Comparison of ENCODE assay signal across 34 mouse cellular contexts in genomic region chr19:29385822-29386221, GRCm38 (mm10). TPM values are rescaled to one million over a fixed set of nuclear protein-coding genes. Genes with fewer than 3 reads are reported as not detected.
A peak's percentile ranks its signal among the peaks of the same experiment; 100 is the strongest.
DNase-seq lines count a peak whose midpoint lies in the region; ATAC-seq and TF ChIP-seq lines count a peak whose summit lies in the region.
"Had no signal": no experiment of that assay in that cellular context is flagged by ENCODE, and none has a peak within 500 bp of the region (broad histone marks: within the 10 kb centered on the region; RNA-seq: fewer than 3 reads in every experiment).

No protein-coding gene starts in this region.

- H3K4me1 ChIP-seq in forebrain, embryonic 11.5 days (replicated peaks; ENCODE audit: control insufficient read depth, insufficient read depth, low read length) = no peaks in the 10 kb centered on the region
- H3K4me1 ChIP-seq in forebrain, embryonic 10.5 days = no peaks in the 10 kb centered on the region
- no peaks in the 10 kb centered on the region for H3K4me1 ChIP-seq in hindbrain, postnatal 0 days (ENCODE audit: insufficient read depth, low read length)
- no peaks in the 10 kb centered on the region for H3K4me1 ChIP-seq in hindbrain, embryonic 10.5 days (replicated peaks)
- H3K4me1 ChIP-seq in midbrain, embryonic 16.5 days (ENCODE audit: control insufficient read depth, insufficient read depth, low read length) = no peaks in the 10 kb centered on the region
- H3K4me1 ChIP-seq in midbrain, embryonic 13.5 days (replicated peaks) = no peaks in the 10 kb centered on the region
- H3K4me1 ChIP-seq: embryonic facial prominence, embryonic 10.5 days; embryonic facial prominence, embryonic 13.5 days; forebrain, embryonic 15.5 days; heart, embryonic 12.5 days; heart, embryonic 15.5 days; hindbrain, embryonic 12.5 days; hindbrain, embryonic 15.5 days; intestine, embryonic 15.5 days had no signal

- ATAC-seq in forebrain, embryonic 11.5 days (replicated peaks; ENCODE audit: low FRiP score) = no peak
- no peak for ATAC-seq in hindbrain, postnatal 0 days
- peak; percentile 80; the same call in 1 of the 2 replicates for ATAC-seq in midbrain, embryonic 16.5 days
- no peak for ATAC-seq in midbrain, embryonic 13.5 days
- ATAC-seq: activated CD4-positive, CD25-positive, alpha-beta regulatory T cell, adult 4 months; forebrain, embryonic 15.5 days; intestine, embryonic 15.5 days had no signal

- no peak overlapping the region for H3K9ac ChIP-seq in forebrain, embryonic 11.5 days (ENCODE audit: low read length)
- no peak overlapping the region for H3K9ac ChIP-seq in hindbrain, postnatal 0 days (replicated peaks; ENCODE audit: low read length)
- no peak overlapping the region for H3K9ac ChIP-seq in midbrain, embryonic 16.5 days (ENCODE audit: low read depth, low read length)
- H3K9ac ChIP-seq in midbrain, embryonic 13.5 days (replicated peaks) = no peak overlapping the region
- H3K9ac ChIP-seq: embryonic facial prominence, embryonic 13.5 days; forebrain, embryonic 15.5 days; heart, embryonic 12.5 days; heart, embryonic 15.5 days; hindbrain, embryonic 12.5 days; hindbrain, embryonic 15.5 days; intestine, embryonic 15.5 days had no signal

- no peaks in the 10 kb centered on the region for H3K9me3 ChIP-seq in forebrain, embryonic 11.5 days (ENCODE audit: control insufficient read depth, low read length)
- no peaks in the 10 kb centered on the region for H3K9me3 ChIP-seq in forebrain, embryonic 10.5 days
- no peaks in the 10 kb centered on the region for H3K9me3 ChIP-seq in hindbrain, postnatal 0 days (ENCODE audit: low read length)
- no peaks in the 10 kb centered on the region for H3K9me3 ChIP-seq in hindbrain, embryonic 10.5 days
- H3K9me3 ChIP-seq in midbrain, embryonic 16.5 days (replicated peaks; ENCODE audit: control insufficient read depth, low read length, poor library complexity, severe bottlenecking) = no peaks in the 10 kb centered on the region
- no peaks in the 10 kb centered on the region for H3K9me3 ChIP-seq in midbrain, embryonic 13.5 days
- H3K9me3 ChIP-seq: embryonic facial prominence, embryonic 10.5 days; embryonic facial prominence, embryonic 13.5 days; forebrain, embryonic 15.5 days; G1E; heart, embryonic 12.5 days; heart, embryonic 15.5 days; hindbrain, embryonic 12.5 days; hindbrain, embryonic 15.5 days; intestine, embryonic 15.5 days had no signal

- no peak for TF ChIP-seq CTCF in hindbrain, postnatal 0 days (IDR thresholded peaks at IDR 0.05; ENCODE audit: low read depth)
- no peak for TF ChIP-seq CTCF in brain, embryonic 14.5 days (IDR thresholded peaks at IDR 0.05; ENCODE audit: borderline replicate concordance, extremely low read depth, insufficient read depth, insufficient read length)

- no peak overlapping the region for H3K4me2 ChIP-seq in forebrain, embryonic 11.5 days (ENCODE audit: low read depth, low read length, severe bottlenecking)
- no peak overlapping the region for H3K4me2 ChIP-seq in hindbrain, postnatal 0 days (ENCODE audit: low read depth, low read length)
- no peak overlapping the region for H3K4me2 ChIP-seq in midbrain, embryonic 16.5 days (ENCODE audit: low read length)
- no peak overlapping the region for H3K4me2 ChIP-seq in midbrain, embryonic 13.5 days (replicated peaks)
- H3K4me2 ChIP-seq: embryonic facial prominence, embryonic 13.5 days; forebrain, embryonic 15.5 days; heart, embryonic 12.5 days; heart, embryonic 15.5 days; hindbrain, embryonic 12.5 days; hindbrain, embryonic 15.5 days; intestine, embryonic 15.5 days had no signal

- H3K27me3 ChIP-seq in forebrain, embryonic 11.5 days (ENCODE audit: control insufficient read depth, insufficient read depth, low read length) = no peaks in the 10 kb centered on the region
- no peaks in the 10 kb centered on the region for H3K27me3 ChIP-seq in forebrain, embryonic 10.5 days (ENCODE audit: poor library complexity, severe bottlenecking)
- H3K27me3 ChIP-seq in hindbrain, postnatal 0 days (ENCODE audit: insufficient read depth, low read length) = no peaks in the 10 kb centered on the region
- no peaks in the 10 kb centered on the region for H3K27me3 ChIP-seq in hindbrain, embryonic 10.5 days (ENCODE audit: insufficient read depth, poor library complexity, severe bottlenecking)
- no peaks in the 10 kb centered on the region for H3K27me3 ChIP-seq in midbrain, embryonic 16.5 days (ENCODE audit: control insufficient read depth, insufficient read depth, low read depth, low read length)
- no peaks in the 10 kb centered on the region for H3K27me3 ChIP-seq in midbrain, embryonic 13.5 days
- H3K27me3 ChIP-seq: embryonic facial prominence, embryonic 13.5 days; forebrain, embryonic 15.5 days; heart, embryonic 12.5 days; heart, embryonic 15.5 days; hindbrain, embryonic 12.5 days; hindbrain, embryonic 15.5 days; intestine, embryonic 15.5 days had no signal

- DNase-seq in forebrain, embryonic 11.5 days (ENCODE audit: low spot score) = peak; percentile 6
- DNase-seq in forebrain, embryonic 10.5 days (ENCODE audit: extremely low spot score, low spot score) = no peak
- peak; percentile 21 for DNase-seq in hindbrain, postnatal 0 days (ENCODE audit: low spot score)
- no peak for DNase-seq in hindbrain, embryonic 10.5 days (ENCODE audit: low spot score)
- DNase-seq in brain, embryonic 14.5 days (ENCODE audit: low read depth) = peak; percentile 48
- DNase-seq in embryo, embryonic 9.5 days (ENCODE audit: extremely low spot score) = no peak
- DNase-seq: adrenal gland, adult 8-10 months; adrenal gland, postnatal 25 days; cerebellum, adult 11 months; cerebellum, adult 2 months; cerebellum, adult 9-11 months; cerebellum, postnatal 25 days; gastrocnemius, adult 2 months; gastrocnemius, postnatal 14 days; heart, adult 11 months; heart, postnatal 10 days; heart, postnatal 4 days; kidney, adult 11 months had no signal

- no peak overlapping the region for H3K27ac ChIP-seq in forebrain, embryonic 11.5 days (ENCODE audit: low read depth, low read length)
- no peak overlapping the region for H3K27ac ChIP-seq in forebrain, embryonic 10.5 days
- no peak overlapping the region for H3K27ac ChIP-seq in hindbrain, postnatal 0 days
- H3K27ac ChIP-seq in hindbrain, embryonic 10.5 days = no peak overlapping the region
- 0 out of 2 replicates have a peak overlapping the region, but pooled peaks have one; percentile 18 for H3K27ac ChIP-seq in midbrain, embryonic 16.5 days (ENCODE audit: low read length)
- H3K27ac ChIP-seq in midbrain, embryonic 13.5 days = no peak overlapping the region
- H3K27ac ChIP-seq: embryonic facial prominence, embryonic 10.5 days; embryonic facial prominence, embryonic 13.5 days; forebrain, embryonic 15.5 days; gastrocnemius, adult 2 months; heart, embryonic 15.5 days; hindbrain, embryonic 12.5 days; hindbrain, embryonic 15.5 days; intestine, embryonic 15.5 days had no signal

- WGBS in forebrain, embryonic 11.5 days = 87% methylated on average over 4 of the region's 4 CpGs
- 89% methylated on average over 4 of the region's 4 CpGs for WGBS in forebrain, embryonic 10.5 days
- 72% methylated on average over 4 of the region's 4 CpGs for WGBS in hindbrain, postnatal 0 days
- 90% methylated on average over 4 of the region's 4 CpGs for WGBS in hindbrain, embryonic 10.5 days
- WGBS in midbrain, embryonic 16.5 days = 72% methylated on average over 4 of the region's 4 CpGs
- 79% methylated on average over 4 of the region's 4 CpGs for WGBS in midbrain, embryonic 13.5 days

- H3K4me3 ChIP-seq in forebrain, embryonic 11.5 days (ENCODE audit: low read depth, low read length) = no peak overlapping the region
- H3K4me3 ChIP-seq in forebrain, embryonic 10.5 days = no peak overlapping the region
- no peak overlapping the region for H3K4me3 ChIP-seq in hindbrain, postnatal 0 days (ENCODE audit: low read length)
- H3K4me3 ChIP-seq in hindbrain, embryonic 10.5 days = no peak overlapping the region
- H3K4me3 ChIP-seq in midbrain, embryonic 16.5 days (ENCODE audit: low read depth, low read length) = no peak overlapping the region
- H3K4me3 ChIP-seq in midbrain, embryonic 13.5 days (replicated peaks) = no peak overlapping the region
- H3K4me3 ChIP-seq: embryonic facial prominence, embryonic 10.5 days; embryonic facial prominence, embryonic 13.5 days; erythroblast, embryonic 14.5 days; forebrain, embryonic 15.5 days; gastrocnemius, adult 2 months; heart, embryonic 12.5 days; heart, embryonic 15.5 days; hindbrain, embryonic 12.5 days; hindbrain, embryonic 15.5 days; intestine, embryonic 15.5 days had no signal

- no peaks in the 10 kb centered on the region for H3K36me3 ChIP-seq in forebrain, embryonic 11.5 days (ENCODE audit: control insufficient read depth, insufficient read depth, low read length)
- H3K36me3 ChIP-seq in forebrain, embryonic 10.5 days (replicated peaks) = no peaks in the 10 kb centered on the region
- no peaks in the 10 kb centered on the region for H3K36me3 ChIP-seq in hindbrain, postnatal 0 days (ENCODE audit: insufficient read depth, low read length)
- H3K36me3 ChIP-seq in hindbrain, embryonic 10.5 days = no peaks in the 10 kb centered on the region
- H3K36me3 ChIP-seq in midbrain, embryonic 16.5 days (ENCODE audit: control insufficient read depth, insufficient read depth, low read length) = no peaks in the 10 kb centered on the region
- H3K36me3 ChIP-seq in midbrain, embryonic 13.5 days = no peaks in the 10 kb centered on the region
- H3K36me3 ChIP-seq: embryonic facial prominence, embryonic 10.5 days; embryonic facial prominence, embryonic 13.5 days; forebrain, embryonic 15.5 days; heart, embryonic 12.5 days; heart, embryonic 15.5 days; hindbrain, embryonic 12.5 days; hindbrain, embryonic 15.5 days; intestine, embryonic 15.5 days had no signal

- no peak for TF ChIP-seq POLR2A in brain, embryonic 14.5 days (IDR thresholded peaks at IDR 0.05; ENCODE audit: borderline replicate concordance, extremely low read depth, insufficient read depth, insufficient read length, poor library complexity, severe bottlenecking)

RNA-seq across cellular contexts. Expression of gene Cd274, which starts 18.6 kb away (rescaled TPM):
- 0.23 and 0.61 TPM in 2 replicates for polyA plus RNA-seq in forebrain, embryonic 11.5 days (2014; fragmentation: Nextera tagmentation; extraction: Ambion mirVana)
- 0.29 and 0.30 TPM in 2 replicates for polyA plus RNA-seq in forebrain, embryonic 10.5 days (2016; fragmentation: Nextera tagmentation; extraction: Ambion mirVana)
- total RNA-seq in hindbrain, postnatal 0 days (2014; rRNA removed) = 0.16 and 0.61 TPM in 2 replicates
- 0.24 and 0.28 TPM in 2 replicates for polyA plus RNA-seq in hindbrain, postnatal 0 days (2015; fragmentation: Nextera tagmentation; extraction: Ambion mirVana)
- 0.26 and 0.38 TPM in 2 replicates for polyA plus RNA-seq in hindbrain, embryonic 10.5 days (2016; fragmentation: Nextera tagmentation; extraction: Ambion mirVana)
- 0.71 and 0.93 TPM in 2 replicates for polyA plus RNA-seq in midbrain, embryonic 16.5 days (2015; fragmentation: Nextera tagmentation; extraction: Ambion mirVana)
- 0.27 and 0.70 TPM in 2 replicates for polyA plus RNA-seq in midbrain, embryonic 13.5 days (2015; fragmentation: Nextera tagmentation; extraction: Ambion mirVana)
- 1.00 and 1.1 TPM in 2 replicates for polyA plus RNA-seq in brain, embryonic 14.5 days (2012; rRNA removed)
- polyA plus RNA-seq: erythroblast, embryonic 14.5 days had no signal

RNA-seq across cellular contexts. Expression of gene Plgrkt, which starts 18.6 kb away (rescaled TPM):
- polyA plus RNA-seq in forebrain, embryonic 11.5 days (2014; fragmentation: Nextera tagmentation; extraction: Ambion mirVana) = 55.7 and 59.5 TPM in 2 replicates
- 38.0 and 39.7 TPM in 2 replicates for polyA plus RNA-seq in forebrain, embryonic 10.5 days (2016; fragmentation: Nextera tagmentation; extraction: Ambion mirVana)
- 18.2 and 27.9 TPM in 2 replicates for total RNA-seq in hindbrain, postnatal 0 days (2014; rRNA removed)
- 58.7 and 66.3 TPM in 2 replicates for polyA plus RNA-seq in hindbrain, postnatal 0 days (2015; fragmentation: Nextera tagmentation; extraction: Ambion mirVana)
- polyA plus RNA-seq in hindbrain, embryonic 10.5 days (2016; fragmentation: Nextera tagmentation; extraction: Ambion mirVana) = 37.6 and 57.3 TPM in 2 replicates
- 82.4 and 84.1 TPM in 2 replicates for polyA plus RNA-seq in midbrain, embryonic 16.5 days (2015; fragmentation: Nextera tagmentation; extraction: Ambion mirVana)
- 93.9 and 97.1 TPM in 2 replicates for polyA plus RNA-seq in midbrain, embryonic 13.5 days (2015; fragmentation: Nextera tagmentation; extraction: Ambion mirVana)
- polyA plus RNA-seq in brain, embryonic 14.5 days (2012; rRNA removed) = 50.7 and 63.5 TPM in 2 replicates

RNA-seq across cellular contexts. Expression of gene Pdcd1lg2, which starts 24.9 kb away (rescaled TPM):
- not detected in 2 replicates for polyA plus RNA-seq in forebrain, embryonic 11.5 days (2014; fragmentation: Nextera tagmentation; extraction: Ambion mirVana)
- not detected in 2 replicates for polyA plus RNA-seq in forebrain, embryonic 10.5 days (2016; fragmentation: Nextera tagmentation; extraction: Ambion mirVana)
- 0.18 and 0.94 TPM in 2 replicates for total RNA-seq in hindbrain, postnatal 0 days (2014; rRNA removed)
- 0.14 and 0.16 TPM in 2 replicates for polyA plus RNA-seq in hindbrain, postnatal 0 days (2015; fragmentation: Nextera tagmentation; extraction: Ambion mirVana)
- not detected in 2 replicates for polyA plus RNA-seq in hindbrain, embryonic 10.5 days (2016; fragmentation: Nextera tagmentation; extraction: Ambion mirVana)
- polyA plus RNA-seq in midbrain, embryonic 16.5 days (2015; fragmentation: Nextera tagmentation; extraction: Ambion mirVana) = not detected in 2 replicates
- 0.09 TPM in 1 of 2 replicates, not detected in the other for polyA plus RNA-seq in midbrain, embryonic 13.5 days (2015; fragmentation: Nextera tagmentation; extraction: Ambion mirVana)
- polyA plus RNA-seq in brain, embryonic 14.5 days (2012; rRNA removed) = 0.10 TPM in 1 of 2 replicates, not detected in the other
- total RNA-seq: adrenal gland, adult 8-10 months; adrenal gland, postnatal 25 days; gastrocnemius, adult 2 months; gastrocnemius, postnatal 14 days; gastrocnemius, postnatal 4 days; heart, postnatal 10 days; heart, postnatal 4 days had no signal
- polyA plus RNA-seq: cerebellum, adult 2 months; embryonic facial prominence, embryonic 10.5 days; embryonic facial prominence, embryonic 13.5 days; erythroblast, embryonic 14.5 days; forebrain, embryonic 15.5 days; heart, embryonic 12.5 days; heart, embryonic 15.5 days; hindbrain, embryonic 12.5 days; hindbrain, embryonic 15.5 days; intestine, embryonic 15.5 days had no signal

RNA-seq across cellular contexts. Expression of gene Rln1, which starts 51.4 kb away (rescaled TPM):
- polyA plus RNA-seq in forebrain, embryonic 11.5 days (2014; fragmentation: Nextera tagmentation; extraction: Ambion mirVana) = 0.79 and 0.99 TPM in 2 replicates
- polyA plus RNA-seq in forebrain, embryonic 10.5 days (2016; fragmentation: Nextera tagmentation; extraction: Ambion mirVana) = 0.37 and 0.81 TPM in 2 replicates
- 3.1 and 6.6 TPM in 2 replicates for total RNA-seq in hindbrain, postnatal 0 days (2014; rRNA removed)
- 7.2 and 7.3 TPM in 2 replicates for polyA plus RNA-seq in hindbrain, postnatal 0 days (2015; fragmentation: Nextera tagmentation; extraction: Ambion mirVana)
- 1.4 and 2.2 TPM in 2 replicates for polyA plus RNA-seq in hindbrain, embryonic 10.5 days (2016; fragmentation: Nextera tagmentation; extraction: Ambion mirVana)
- polyA plus RNA-seq in midbrain, embryonic 16.5 days (2015; fragmentation: Nextera tagmentation; extraction: Ambion mirVana) = 3.7 and 4.3 TPM in 2 replicates
- 0.58 and 1.0 TPM in 2 replicates for polyA plus RNA-seq in midbrain, embryonic 13.5 days (2015; fragmentation: Nextera tagmentation; extraction: Ambion mirVana)
- 1.3 and 1.5 TPM in 2 replicates for polyA plus RNA-seq in brain, embryonic 14.5 days (2012; rRNA removed)
- total RNA-seq: adrenal gland, adult 8-10 months; adrenal gland, postnatal 25 days; common myeloid progenitor, adult 5-6 weeks; gastrocnemius, adult 2 months; gastrocnemius, postnatal 14 days; heart, adult 8-10 months; heart, postnatal 10 days had no signal
- polyA plus RNA-seq: activated CD4-positive, CD25-positive, alpha-beta regulatory T cell, adult 4 months; embryonic facial prominence, embryonic 13.5 days; erythroblast, embryonic 14.5 days; G1E had no signal

Comparison
In these comparisons a context has a peak if more than half of its experiments do, and no peak if none do; other contexts are left out.
1. DNase-seq: peak in forebrain, embryonic 11.5 days (single experiment), hindbrain, postnatal 0 days (single experiment) and brain, embryonic 14.5 days (single experiment); none in forebrain, embryonic 10.5 days (single experiment), hindbrain, embryonic 10.5 days (single experiment) and embryo, embryonic 9.5 days (single experiment).